Mouse (Mus musculus) lung, postnatal 25 days (tissue): ENCODE measurements around the gene Pou6f2.
A peak's percentile ranks its signal among the peaks of the same experiment; 100 is the strongest.

Experiments used
- DNase-seq: peaks from one replicate; pipeline ENCODE4 v3.0.0; 2022; ENCODE audit warnings: low spot score

Pou6f2 gene

DNA sequence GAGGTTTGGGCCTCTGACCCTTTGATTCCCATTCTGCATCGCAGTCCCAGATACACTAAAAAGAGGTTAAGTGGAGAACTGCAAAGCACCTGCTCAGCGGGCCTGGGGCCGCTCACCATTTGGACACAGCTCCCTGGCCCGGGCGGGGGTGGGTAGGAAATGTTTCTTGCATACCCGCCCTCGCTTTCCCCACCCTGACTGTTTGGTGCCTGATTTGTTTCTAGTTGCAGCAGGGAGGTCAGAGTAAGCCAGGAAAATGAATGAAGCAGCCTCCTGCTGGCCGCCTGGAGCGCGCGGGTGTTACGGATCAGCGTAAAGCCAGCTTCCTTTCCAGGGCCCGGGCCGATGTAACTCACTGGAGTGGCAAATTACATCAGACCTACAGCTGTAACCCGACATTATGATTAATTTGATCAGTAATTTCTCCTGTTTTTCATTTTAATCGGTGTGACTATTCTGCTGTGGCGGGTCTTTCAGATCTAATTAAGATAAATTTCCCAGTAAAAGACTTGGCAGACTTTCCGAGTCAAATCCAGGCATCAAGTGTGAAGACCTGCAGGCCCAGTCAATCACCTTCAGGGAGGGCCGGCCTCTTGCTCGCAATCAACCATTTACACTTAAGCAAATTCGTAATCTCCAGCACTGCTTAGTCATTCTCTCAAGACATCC, 178.8 kb downstream of the Pou6f2 start:
- DNase-seq: no peak

DNA sequence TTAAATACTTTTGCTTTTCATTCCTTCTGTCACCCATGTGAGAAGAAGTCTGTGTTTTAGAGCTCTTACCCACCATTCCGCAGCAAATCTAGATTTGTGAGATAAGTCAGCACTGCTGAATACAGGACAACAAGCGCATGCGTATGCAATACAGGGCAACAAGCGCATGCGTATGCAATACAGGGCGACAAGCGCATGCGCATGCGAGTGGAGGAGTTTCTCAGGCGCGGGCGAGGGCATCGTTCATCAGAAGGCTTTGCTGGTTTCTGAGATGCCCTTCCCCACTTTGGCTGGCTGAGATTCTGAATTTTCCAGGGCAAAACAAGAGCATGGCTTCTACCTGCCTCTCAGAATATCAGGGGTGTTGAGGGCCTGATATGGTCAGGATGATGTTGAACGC, 186.2 kb downstream of the Pou6f2 start:
- DNase-seq: no peak

DNA sequence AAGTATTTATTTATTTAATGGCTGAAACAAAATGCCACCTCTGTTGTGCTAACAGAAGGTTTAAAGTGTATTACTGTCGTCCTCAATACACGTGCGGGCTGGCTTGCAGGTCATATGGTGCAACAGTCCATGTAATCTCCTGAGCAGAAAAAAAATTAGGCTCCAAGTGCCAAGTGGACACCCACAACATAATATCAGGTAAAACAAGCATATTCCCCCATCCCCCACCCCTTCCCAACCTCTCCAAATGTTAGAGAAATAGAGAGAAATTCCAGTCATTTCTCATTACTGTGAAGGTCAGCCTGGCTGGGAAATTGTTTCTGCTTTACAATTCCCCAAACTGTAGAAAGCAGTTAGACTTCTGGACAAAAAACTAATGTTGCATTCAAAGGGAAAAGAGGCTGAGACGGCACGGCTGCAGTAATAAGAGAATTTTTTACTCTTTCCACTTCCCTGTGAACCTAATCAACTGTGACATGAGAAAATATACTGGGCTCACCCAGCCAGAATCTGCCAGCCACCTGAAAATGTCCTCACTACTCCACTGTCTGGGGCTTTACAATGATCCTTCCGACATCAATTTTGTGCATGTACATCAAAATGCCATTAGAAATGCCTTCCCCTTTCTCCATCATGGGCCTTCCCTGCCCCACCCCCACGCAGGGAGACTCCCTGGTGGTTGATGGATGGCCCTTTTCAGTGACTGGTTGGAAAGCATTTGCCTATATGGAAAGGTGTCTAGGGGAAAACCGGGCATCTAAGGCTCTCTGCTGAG, 192.8 kb downstream of the Pou6f2 start:
- DNase-seq: no peak

DNA sequence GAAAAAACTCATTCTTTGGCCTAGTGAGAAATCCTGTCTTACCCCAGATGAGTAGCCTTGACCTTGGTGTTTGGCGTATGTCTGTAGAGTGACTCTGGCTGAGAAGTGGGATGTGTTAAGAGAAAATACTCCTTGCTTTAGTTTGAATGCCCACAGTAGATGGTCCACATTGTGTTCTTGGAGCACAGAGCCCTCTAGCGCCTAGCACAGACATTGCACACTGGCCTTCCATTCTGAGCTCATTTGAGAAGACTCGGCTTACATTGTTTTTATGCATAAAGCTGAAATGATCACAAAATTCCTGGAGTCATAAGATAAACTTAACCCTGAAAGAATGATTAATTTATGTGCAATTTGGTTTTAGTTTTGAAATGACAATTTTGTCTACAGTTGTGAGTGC, 223.5 kb downstream of the Pou6f2 start:
- DNase-seq: peak; percentile 8

DNA sequence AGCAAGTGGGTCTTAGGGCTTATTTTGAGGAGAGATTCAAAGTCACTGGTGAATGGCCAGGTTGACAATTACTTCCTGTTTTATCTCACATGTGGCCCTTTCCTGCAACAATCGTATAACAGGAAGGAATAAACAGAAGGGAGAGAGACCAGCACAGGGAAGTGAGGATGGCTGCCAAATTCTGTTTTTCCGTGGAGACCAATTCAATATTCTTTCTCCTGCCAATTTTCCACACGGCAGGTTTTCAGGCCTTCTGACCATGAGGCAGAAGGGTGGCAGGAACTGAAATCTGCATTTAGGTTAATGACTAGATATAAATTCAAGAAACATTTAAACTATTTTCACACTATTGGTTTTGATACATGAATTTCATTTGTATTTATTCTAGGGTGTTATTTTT, 224.5 kb downstream of the Pou6f2 start:
- no peak for DNase-seq

DNA sequence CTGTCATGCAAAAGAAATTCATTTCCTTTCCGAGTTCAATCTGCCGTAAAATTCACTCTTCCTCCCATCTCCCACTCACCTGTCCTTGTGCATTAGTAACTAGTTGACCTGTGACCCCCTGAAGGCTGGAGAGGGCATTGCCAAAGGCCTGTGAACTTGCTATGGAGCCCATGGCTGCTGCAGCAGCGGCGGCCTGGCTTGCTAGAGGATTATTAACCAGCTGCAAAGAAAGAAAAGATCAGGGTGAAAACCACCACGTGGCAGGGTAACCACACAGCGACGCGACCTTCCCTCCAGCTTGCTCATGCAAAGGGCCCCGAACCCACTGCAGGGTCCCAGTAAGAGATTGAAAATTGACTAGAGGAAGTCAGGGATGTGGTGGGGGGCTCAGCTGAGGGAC, 225.2 kb downstream of the Pou6f2 start:
- DNase-seq: no peak

DNA sequence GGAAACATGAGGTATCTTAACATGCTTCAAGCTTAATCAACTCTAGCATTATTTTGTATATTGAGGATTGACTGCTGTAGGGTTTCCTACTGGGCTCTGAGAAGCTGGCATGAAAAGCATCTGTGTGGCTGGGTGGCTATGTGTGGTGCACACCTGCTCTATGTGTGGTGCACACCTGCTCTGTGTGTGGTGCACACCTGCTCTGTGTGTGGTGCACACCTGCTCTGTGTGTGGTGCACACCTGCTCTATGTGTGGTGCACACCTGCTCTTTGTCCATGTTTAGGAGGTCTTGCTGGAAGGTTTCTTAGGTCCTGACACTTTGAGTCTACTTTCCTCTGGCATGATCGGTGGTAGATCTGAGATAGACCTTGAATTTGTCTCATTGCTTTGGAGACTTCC, 233.3 kb downstream of the Pou6f2 start:
- DNase-seq: no peak

DNA sequence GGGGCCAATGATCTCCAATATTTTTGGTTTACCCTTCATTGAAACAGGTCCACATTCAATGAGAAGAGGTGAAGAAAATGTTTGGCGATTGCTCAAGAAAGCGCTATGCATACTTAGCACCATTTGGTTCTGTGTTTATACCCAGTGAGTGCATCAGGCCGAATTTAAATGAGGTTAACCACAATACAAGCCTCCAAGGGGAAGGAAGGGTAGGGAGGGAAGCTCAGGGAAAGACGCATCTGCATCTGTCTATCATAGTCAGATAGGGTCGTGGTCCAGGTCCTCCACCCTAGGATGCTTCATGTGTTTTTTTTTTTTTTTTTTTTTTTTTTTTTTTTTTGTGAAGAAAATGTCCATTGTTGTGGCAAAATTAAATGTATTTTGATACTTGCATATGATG, 236.9 kb downstream of the Pou6f2 start:
- DNase-seq: no peak

DNA sequence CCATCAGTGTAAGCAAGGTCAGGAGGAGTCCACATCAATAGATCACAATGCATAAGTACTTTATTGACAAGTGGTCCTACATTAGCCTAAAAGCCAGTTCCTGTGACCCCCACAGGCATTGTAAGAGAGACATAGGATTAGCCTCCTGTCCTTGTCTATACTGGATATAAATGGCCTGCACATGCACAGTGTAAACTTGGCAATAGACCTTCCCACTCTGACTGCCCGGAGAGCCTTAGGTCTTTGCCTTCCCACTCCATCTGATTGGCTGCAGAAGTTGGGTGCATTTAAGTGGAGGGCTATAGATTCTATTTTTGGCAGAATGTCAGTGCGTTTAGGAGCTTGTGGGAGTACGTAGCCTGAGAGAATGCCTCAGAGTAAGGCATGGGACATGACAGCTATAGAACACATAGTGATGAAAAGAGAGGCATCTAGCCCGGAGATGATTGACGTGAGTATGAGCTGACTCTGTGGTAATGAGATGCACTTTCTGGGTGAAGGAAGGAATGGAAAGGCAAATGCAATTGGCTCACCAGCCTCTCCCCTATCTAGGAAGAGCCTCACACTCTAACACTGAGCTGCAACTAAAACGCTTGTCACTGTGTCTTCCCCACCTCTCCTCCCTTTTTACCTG, 243.4 kb downstream of the Pou6f2 start:
- DNase-seq: no peak

DNA sequence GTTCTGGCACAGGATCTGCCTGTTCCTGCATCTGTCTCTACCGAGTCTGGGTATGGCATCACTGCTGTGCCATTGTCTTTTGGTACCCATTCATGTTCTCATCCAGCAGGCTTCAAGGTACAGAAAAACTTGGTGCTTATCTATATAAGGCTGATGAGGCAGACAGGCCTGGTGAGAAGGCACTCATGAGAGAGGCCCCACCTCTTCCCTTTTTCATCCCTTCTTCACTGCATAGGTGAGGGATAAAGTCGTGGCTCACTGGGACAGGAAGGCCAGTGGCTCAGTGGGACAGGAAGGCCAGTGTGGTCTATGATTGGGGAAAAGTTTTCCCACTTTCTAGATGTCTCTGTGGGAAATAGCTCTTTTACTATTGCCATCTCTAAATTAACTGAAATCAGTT, 263.8 kb downstream of the Pou6f2 start:
- no peak for DNase-seq

DNA sequence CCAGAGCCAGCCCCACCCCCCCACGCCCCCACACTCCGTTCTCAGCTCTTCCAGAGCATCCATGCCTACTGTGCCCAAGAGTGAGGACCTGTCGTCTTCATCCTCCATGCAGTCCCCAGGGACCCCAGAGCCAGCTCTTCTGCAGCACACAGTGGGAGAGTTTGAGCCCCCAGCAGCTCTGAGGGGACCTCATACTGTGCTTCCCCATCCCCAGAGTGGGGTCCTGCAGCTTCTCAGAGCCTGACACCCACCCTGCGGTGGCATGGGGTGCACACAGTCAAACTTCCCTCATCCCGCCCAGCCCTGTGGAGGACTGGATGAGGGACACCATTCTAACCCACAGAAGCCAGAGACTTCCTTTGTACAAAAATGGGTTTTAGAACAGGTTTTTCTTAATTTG, 264.3 kb downstream of the Pou6f2 start:
- DNase-seq: no peak

DNA sequence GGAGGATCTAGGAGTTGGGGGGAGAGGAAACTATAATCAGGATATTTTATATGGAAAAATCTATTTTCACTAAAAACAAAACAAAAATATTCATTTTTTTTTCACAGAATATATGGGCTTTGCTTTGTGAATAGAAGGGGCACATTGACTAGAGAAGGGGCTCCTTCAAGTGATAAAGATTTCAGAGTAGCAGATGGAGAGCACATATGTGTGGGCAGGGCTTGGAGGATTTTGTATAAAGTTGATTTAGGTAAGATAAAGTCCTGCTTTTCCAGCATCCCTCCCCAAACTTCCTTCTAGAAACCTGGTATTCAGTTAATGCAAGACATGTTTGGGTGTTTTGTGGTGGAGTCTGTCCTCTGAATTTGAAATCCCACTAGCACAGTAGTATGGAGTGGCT, 266.2 kb downstream of the Pou6f2 start:
- no peak for DNase-seq

DNA sequence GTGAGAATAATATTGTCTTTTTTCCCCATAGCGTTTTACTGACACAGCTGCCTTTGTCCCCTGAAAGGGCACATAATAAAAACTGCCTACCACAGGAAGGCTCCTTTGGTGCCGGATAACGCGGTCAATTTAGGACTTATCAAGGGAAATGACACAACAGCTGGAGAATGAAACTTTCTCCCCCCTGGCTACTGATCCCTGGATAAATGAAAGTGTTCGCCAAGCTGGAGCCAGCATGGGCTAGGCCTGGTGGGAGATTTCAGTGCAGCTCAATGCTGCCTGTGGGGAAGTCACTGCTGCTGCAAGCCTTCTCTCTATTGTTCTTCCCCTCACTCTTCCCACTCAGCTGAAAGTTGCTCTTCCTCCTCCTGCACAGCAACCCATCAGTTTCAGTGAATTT, 267.8 kb downstream of the Pou6f2 start:
- no peak for DNase-seq

DNA sequence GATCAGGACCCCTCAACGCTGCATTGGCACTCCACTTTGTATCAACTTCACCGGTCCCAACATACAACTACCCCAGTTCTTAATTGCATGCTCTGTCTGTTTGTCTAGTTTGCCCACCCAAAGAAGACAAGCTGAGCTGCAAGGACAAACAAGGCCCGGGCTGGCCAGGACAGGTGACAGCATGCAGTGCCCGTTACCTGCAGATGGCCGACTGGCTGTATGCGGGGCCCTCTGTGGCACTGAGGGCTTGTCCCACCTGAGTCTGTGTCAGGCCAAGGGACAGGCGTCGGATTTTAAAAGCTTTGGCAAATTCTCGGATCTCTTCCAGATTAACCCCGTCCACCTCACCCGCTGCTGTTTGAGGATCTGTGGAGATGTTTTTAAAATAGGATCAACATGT, 268.7 kb downstream of the Pou6f2 start:
- DNase-seq: no peak

DNA sequence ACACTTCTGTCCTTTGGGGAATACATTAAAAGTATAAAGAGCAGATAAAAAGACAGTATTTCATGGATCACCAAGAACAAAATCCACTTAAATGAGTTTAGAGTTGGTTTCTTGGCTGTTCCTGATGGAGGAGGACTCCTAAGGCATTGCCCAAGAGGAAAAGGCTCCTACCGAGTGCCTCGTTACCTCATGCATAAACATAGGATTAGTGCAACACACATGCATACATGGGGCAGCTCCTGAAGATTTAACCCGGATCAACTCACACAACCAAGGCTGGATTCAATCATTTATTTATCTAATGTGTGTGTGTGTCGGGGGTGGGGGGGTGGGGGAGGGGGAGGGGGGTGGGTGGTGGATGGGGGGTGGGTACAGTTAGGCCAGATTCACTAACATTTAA, 269.4 kb downstream of the Pou6f2 start:
- no peak for DNase-seq

DNA sequence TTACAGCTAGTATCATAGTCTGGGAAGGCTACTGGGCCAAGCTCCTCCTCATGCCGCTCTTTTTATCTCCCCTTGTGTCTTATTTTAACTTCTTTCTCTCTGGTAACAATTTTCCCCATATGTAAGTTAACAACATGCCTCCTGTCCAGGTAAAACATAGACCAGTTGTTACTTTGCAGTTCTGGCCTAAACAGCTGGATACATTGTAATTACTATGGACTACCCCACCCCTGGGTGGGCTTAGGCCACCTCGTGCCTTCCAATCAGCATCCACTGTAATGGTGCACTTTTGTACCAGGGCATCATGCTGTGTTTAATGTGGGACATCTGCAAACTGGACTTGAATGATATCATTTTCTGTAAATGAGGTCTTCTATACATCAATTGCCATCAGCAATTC, 271.4 kb downstream of the Pou6f2 start:
- no peak for DNase-seq

DNA sequence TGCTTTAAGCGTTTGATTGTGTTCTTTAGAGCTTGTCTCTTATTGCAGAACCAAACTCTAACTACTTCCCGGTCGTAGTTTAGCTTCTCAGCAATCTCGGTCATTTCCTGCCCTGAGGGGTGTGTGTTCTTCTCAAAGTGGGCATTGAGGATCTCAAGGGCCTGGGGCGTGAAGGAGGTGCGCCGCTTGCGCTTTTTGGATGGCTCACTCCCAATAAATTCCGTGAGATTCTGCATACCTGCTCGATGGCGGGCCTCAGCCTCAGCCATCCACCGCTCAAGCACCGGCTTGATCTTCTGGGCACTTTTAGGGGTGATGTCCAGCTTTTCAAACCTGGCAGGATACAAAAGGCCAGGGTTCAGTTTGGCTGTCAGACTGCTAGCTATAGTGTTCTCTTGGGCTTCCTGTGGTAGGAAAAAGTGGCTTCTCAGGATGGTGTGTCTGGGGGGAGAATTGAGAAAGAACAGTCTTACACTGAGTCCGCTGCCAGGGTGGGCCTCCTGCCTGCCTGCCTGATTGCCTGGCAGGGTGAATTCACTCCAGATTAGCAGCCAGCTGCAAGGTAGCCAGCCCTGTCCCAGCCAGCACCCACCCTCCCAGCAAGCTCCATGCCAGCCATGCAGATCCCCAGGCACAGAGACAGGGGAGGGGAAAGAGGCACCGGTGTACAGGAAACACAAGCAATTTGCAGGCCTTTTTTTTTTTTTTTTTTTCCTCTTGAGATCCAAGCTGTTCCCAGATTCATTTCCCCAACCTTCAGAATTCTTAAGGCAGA, 272.1 kb downstream of the Pou6f2 start:
- DNase-seq: no peak

DNA sequence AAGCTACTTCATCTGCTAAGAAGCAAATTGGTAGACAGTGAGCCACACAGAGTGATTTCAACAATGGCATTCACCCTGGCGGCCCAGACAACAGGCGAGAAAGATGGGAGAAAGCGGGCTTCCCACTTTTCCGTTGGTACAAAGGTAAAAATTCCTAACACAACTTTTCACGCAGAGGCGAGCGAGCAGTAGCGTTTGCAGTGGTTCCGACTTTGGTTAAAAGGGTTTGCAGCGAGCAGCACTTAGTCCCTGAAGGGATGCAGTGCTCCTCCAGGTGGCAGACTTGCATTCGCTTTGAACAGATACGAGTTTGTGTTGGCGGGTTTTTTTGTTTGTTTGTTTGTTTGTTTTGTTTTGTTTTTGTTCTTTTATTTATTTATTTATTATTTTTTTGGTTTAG, 273.1 kb downstream of the Pou6f2 start:
- DNase-seq: no peak

DNA sequence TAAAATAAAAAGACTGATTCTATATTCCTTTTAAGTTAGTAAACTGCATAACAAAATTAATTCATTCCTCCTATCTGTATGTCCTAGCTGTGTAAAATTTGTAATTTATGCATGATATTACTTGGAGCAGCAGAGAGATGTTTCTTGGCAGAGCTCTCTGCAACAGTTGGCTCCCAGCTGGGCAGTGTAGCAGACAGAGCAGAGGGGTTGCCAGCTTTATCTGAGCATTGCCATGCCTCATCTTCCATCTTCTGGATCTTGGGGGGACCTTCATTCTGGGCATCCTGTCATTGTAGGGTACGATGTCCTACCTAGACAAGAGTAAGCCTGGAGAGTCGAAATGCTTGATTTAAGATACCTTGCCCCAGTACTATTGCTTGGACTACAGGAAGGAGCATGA, 277.1 kb downstream of the Pou6f2 start:
- DNase-seq: no peak

DNA sequence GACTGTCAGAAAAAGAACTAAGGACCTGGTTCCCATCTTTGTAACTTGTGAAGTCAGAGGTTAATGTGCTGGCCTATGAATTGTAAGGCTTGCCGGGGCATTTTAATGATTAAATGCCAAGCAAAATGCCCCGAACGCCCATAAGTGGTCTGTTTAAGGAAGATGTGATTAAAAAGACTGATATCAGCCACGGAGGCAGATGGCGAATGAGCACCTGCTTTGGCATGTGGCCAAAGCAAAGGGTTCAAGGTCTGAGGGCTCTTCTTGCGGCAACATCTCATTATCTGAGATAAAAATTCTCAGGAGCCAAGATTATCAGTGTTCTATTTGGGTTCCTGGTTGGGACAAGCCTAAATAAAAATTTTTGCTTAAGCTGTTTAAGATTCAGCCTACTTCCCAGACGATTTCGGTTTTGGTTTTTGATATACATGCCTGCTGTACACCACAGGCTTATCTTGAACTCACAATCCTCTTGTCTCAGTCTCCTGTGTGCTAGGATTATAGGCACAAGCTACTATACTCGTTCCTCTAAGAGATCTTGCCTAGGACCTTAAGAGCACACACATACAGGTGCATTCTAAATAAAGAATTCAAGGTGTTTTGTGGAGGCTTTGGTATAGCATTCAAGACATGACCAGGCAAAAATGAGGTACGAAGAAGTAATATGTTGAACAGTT, 315.9 kb downstream of the Pou6f2 start:
- no peak for DNase-seq
